Mouse (Mus musculus): Measurements from ENCODE around the gene Hps3. TPM values are rescaled to one million over a fixed set of nuclear protein-coding genes. Genes with fewer than 3 reads are reported as not detected.
A peak's percentile ranks its signal among the peaks of the same experiment; 100 is the strongest.
"Not testable (repeated sequence)": the region's sequence is repeated elsewhere in the genome, so short reads cannot be mapped to it uniquely, and the experiment has no call there.

Hps3 gene
- polyA plus RNA-seq (2012; fragmentation: generic; extraction: Trizol) = 3.5 TPM
- long read RNA-seq, experiment 1, full-length matches to known transcripts = 2 of 3 reads
- long read RNA-seq, experiment 1, partial matches to known transcripts = 1 of 3 reads
- long read RNA-seq, experiment 1, other reads (novel, unspliced or antisense) = 0 of 3 reads
- long read RNA-seq, experiment 2, full-length matches to known transcripts = 28 of 49 reads
- long read RNA-seq, experiment 2, partial matches to known transcripts = 3 of 49 reads
- long read RNA-seq, experiment 2, other reads (novel, unspliced or antisense) = 18 of 49 reads

GRCm38 (mm10) chr3:20034719-20035404 lies at the start of gene Hps3:
Hps3 (minus strand) TSS chr3:20035315.
- no peaks in the 10 kb centered on the region for H3K27me3 ChIP-seq (ENCODE audit: control insufficient read depth, insufficient read depth, insufficient read length)
- H3K79me3 ChIP-seq (ENCODE audit: low read depth) = peaks cover 17% of the 10 kb centered on the region
- TF ChIP-seq CEBPB (IDR thresholded peaks at IDR 0.05; ENCODE audit: low read depth) = no peak
- no peak for TF ChIP-seq MYOD1 (IDR thresholded peaks at IDR 0.05; ENCODE audit: control insufficient read depth, insufficient read length, low read depth)
- TF ChIP-seq USF1 (IDR thresholded peaks at IDR 0.05; ENCODE audit: low read depth) = peak; percentile 98
- TF ChIP-seq MAX (IDR thresholded peaks at IDR 0.05) = peak; percentile 38
- H3K36me3 ChIP-seq (ENCODE audit: control insufficient read depth, insufficient read depth) = peaks cover 8% of the 10 kb centered on the region
- H3K79me2 ChIP-seq (ENCODE audit: control insufficient read depth, insufficient read depth) = peaks cover 22% of the 10 kb centered on the region
- H3ac ChIP-seq (ENCODE audit: control insufficient read depth, insufficient read length, low read depth) = peak within 1 kb of the TSS; percentile 71
- H3K4me3 ChIP-seq (ENCODE audit: insufficient read depth, poor library complexity, severe bottlenecking) = peak within 1 kb of the TSS; percentile 50

GRCm38 (mm10) chr3:20082161-20082560 lies 47.0 kb upstream of the Hps3 start:
- H3K36me3 ChIP-seq (ENCODE audit: control insufficient read depth, insufficient read depth) = peaks cover 11% of the 10 kb centered on the region
- no peak for TF ChIP-seq MYOG (IDR thresholded peaks at IDR 0.05; ENCODE audit: control insufficient read depth, extremely low read depth, insufficient read length)
- no peak for TF ChIP-seq CEBPB (IDR thresholded peaks at IDR 0.05; ENCODE audit: low read depth)
- TF ChIP-seq FOSL1 (IDR thresholded peaks at IDR 0.05; ENCODE audit: insufficient read depth, low read length, poor library complexity, severe bottlenecking) = no peak
- TF ChIP-seq CTCF (IDR thresholded peaks at IDR 0.05; ENCODE audit: control insufficient read depth, insufficient read depth, insufficient read length) = no peak
- H3K4me3 ChIP-seq (ENCODE audit: insufficient read depth, poor library complexity, severe bottlenecking) = no peak overlapping the region
- H3K79me2 ChIP-seq (ENCODE audit: control insufficient read depth, insufficient read depth) = no peaks in the 10 kb centered on the region
- no peaks in the 10 kb centered on the region for H3K27me3 ChIP-seq (ENCODE audit: control insufficient read depth, insufficient read depth, insufficient read length)
- H3K79me3 ChIP-seq (ENCODE audit: low read depth) = no peaks in the 10 kb centered on the region
- H3ac ChIP-seq (ENCODE audit: control insufficient read depth, insufficient read length, low read depth) = no peak overlapping the region

GRCm38 (mm10) chr3:20076145-20077053 lies 41.3 kb upstream of the Hps3 start:
- Histone ChIP-seq H3K27me3 (ENCODE audit: control insufficient read depth, insufficient read depth, insufficient read length) (no peaks in the 10 kb centered on the region), H3K79me3 (ENCODE audit: low read depth) (no peaks in the 10 kb centered on the region), H3K4me3 (ENCODE audit: insufficient read depth, poor library complexity, severe bottlenecking) (no peak overlapping the region), H3ac (ENCODE audit: control insufficient read depth, insufficient read length, low read depth) (no peak overlapping the region), H3K36me3 (ENCODE audit: control insufficient read depth, insufficient read depth) (peaks cover 11% of the 10 kb centered on the region), H3K79me2 (ENCODE audit: control insufficient read depth, insufficient read depth) (no peaks in the 10 kb centered on the region)
- TF ChIP-seq CEBPB (IDR thresholded peaks at IDR 0.05; ENCODE audit: low read depth) = no peak
- no peak for TF ChIP-seq MYOD1 (IDR thresholded peaks at IDR 0.05; ENCODE audit: control insufficient read depth, insufficient read length, low read depth)
- TF ChIP-seq CTCF (IDR thresholded peaks at IDR 0.05; ENCODE audit: control insufficient read depth, insufficient read depth, insufficient read length) = no peak
- TF ChIP-seq FOSL1 (IDR thresholded peaks at IDR 0.05; ENCODE audit: insufficient read depth, low read length, poor library complexity, severe bottlenecking) = no peak
- no peak for TF ChIP-seq MYOG (IDR thresholded peaks at IDR 0.05; ENCODE audit: control insufficient read depth, extremely low read depth, insufficient read length)
- TF ChIP-seq USF1 (IDR thresholded peaks at IDR 0.05; ENCODE audit: low read depth) = no peak
- TF ChIP-seq MAX (IDR thresholded peaks at IDR 0.05) = no peak

- peaks cover 8% of the 10 kb centered on the region for H3K79me2 ChIP-seq (ENCODE audit: control insufficient read depth, insufficient read depth)
- peak overlapping the region; percentile 72 for H3K4me3 ChIP-seq (ENCODE audit: insufficient read depth, poor library complexity, severe bottlenecking)
- H3K79me3 ChIP-seq (ENCODE audit: low read depth) = peaks cover 2% of the 10 kb centered on the region
- peaks cover 3% of the 10 kb centered on the region for H3K36me3 ChIP-seq (ENCODE audit: control insufficient read depth, insufficient read depth)
- TF ChIP-seq FOSL1 (IDR thresholded peaks at IDR 0.05; ENCODE audit: insufficient read depth, low read length, poor library complexity, severe bottlenecking) = no peak
- no peak for TF ChIP-seq USF1 (IDR thresholded peaks at IDR 0.05; ENCODE audit: low read depth)
- TF ChIP-seq MAX (IDR thresholded peaks at IDR 0.05) = no peak
- no peak for TF ChIP-seq CEBPB (IDR thresholded peaks at IDR 0.05; ENCODE audit: low read depth)
- TF ChIP-seq CTCF (IDR thresholded peaks at IDR 0.05; ENCODE audit: control insufficient read depth, insufficient read depth, insufficient read length) = no peak
- H3ac ChIP-seq (ENCODE audit: control insufficient read depth, insufficient read length, low read depth) = peak overlapping the region; percentile 92
- H3K27me3 ChIP-seq (ENCODE audit: control insufficient read depth, insufficient read depth, insufficient read length) = no peaks in the 10 kb centered on the region
Observed at GRCm38 (mm10) chr3:20058197-20058541, 23.1 kb upstream of the Hps3 start.

- Histone ChIP-seq H3K79me3 (ENCODE audit: low read depth) (peaks cover 2% of the 10 kb centered on the region), H3K36me3 (ENCODE audit: control insufficient read depth, insufficient read depth) (peaks cover 3% of the 10 kb centered on the region)
Observed at GRCm38 (mm10) chr3:20057306-20058196, 22.4 kb upstream of the Hps3 start, which contains the start of gene Hltf. Hltf (plus strand) TSS chr3:20057811.

GRCm38 (mm10) chr3:20044736-20045135 lies 9.6 kb upstream of the Hps3 start:
- H3K36me3 ChIP-seq (ENCODE audit: control insufficient read depth, insufficient read depth); H3K27me3 ChIP-seq (ENCODE audit: control insufficient read depth, insufficient read depth, insufficient read length); H3K4me3 ChIP-seq (ENCODE audit: insufficient read depth, poor library complexity, severe bottlenecking); H3K79me3 ChIP-seq (ENCODE audit: low read depth); H3K79me2 ChIP-seq (ENCODE audit: control insufficient read depth, insufficient read depth); H3ac ChIP-seq (ENCODE audit: control insufficient read depth, insufficient read length, low read depth): not testable (repeated sequence)

More at GRCm38 (mm10) chr3:20057306-20058196, 22.4 kb upstream of the Hps3 start, which contains the start of gene Hltf:
- no peak for TF ChIP-seq MYOG (IDR thresholded peaks at IDR 0.05; ENCODE audit: control insufficient read depth, extremely low read depth, insufficient read length)
- no peak for TF ChIP-seq MYOD1 (IDR thresholded peaks at IDR 0.05; ENCODE audit: control insufficient read depth, insufficient read length, low read depth)
- TF ChIP-seq CTCF (IDR thresholded peaks at IDR 0.05; ENCODE audit: control insufficient read depth, insufficient read depth, insufficient read length) = no peak
- TF ChIP-seq FOSL1 (IDR thresholded peaks at IDR 0.05; ENCODE audit: insufficient read depth, low read length, poor library complexity, severe bottlenecking) = no peak
- TF ChIP-seq MAX (IDR thresholded peaks at IDR 0.05) = peak; percentile 31
- TF ChIP-seq CEBPB (IDR thresholded peaks at IDR 0.05; ENCODE audit: low read depth) = no peak
- TF ChIP-seq USF1 (IDR thresholded peaks at IDR 0.05; ENCODE audit: low read depth) = no peak
- peak within 1 kb of the TSS; percentile 72 for H3K4me3 ChIP-seq (ENCODE audit: insufficient read depth, poor library complexity, severe bottlenecking)
- peak within 1 kb of the TSS; percentile 92 for H3ac ChIP-seq (ENCODE audit: control insufficient read depth, insufficient read length, low read depth)
- H3K79me2 ChIP-seq (ENCODE audit: control insufficient read depth, insufficient read depth) = peaks cover 8% of the 10 kb centered on the region
- no peaks in the 10 kb centered on the region for H3K27me3 ChIP-seq (ENCODE audit: control insufficient read depth, insufficient read depth, insufficient read length)

- not testable (repeated sequence) for H3K4me3 ChIP-seq (ENCODE audit: insufficient read depth, poor library complexity, severe bottlenecking); H3K27me3 ChIP-seq (ENCODE audit: control insufficient read depth, insufficient read depth, insufficient read length); H3ac ChIP-seq (ENCODE audit: control insufficient read depth, insufficient read length, low read depth); H3K36me3 ChIP-seq (ENCODE audit: control insufficient read depth, insufficient read depth); H3K79me2 ChIP-seq (ENCODE audit: control insufficient read depth, insufficient read depth); H3K79me3 ChIP-seq (ENCODE audit: low read depth)
Observed at GRCm38 (mm10) chr3:20041461-20041860, 6.3 kb upstream of the Hps3 start.

All from C2C12 (cell line).